Mouse (Mus musculus): ENCODE measurements at regions not wholly inside any gene's neighbourhood (a gene's known extent, or its start where the extent isn't known, plus 50 kb on each side); places are given as distances from the start of the nearest gene placed in this dataset.

DNA sequence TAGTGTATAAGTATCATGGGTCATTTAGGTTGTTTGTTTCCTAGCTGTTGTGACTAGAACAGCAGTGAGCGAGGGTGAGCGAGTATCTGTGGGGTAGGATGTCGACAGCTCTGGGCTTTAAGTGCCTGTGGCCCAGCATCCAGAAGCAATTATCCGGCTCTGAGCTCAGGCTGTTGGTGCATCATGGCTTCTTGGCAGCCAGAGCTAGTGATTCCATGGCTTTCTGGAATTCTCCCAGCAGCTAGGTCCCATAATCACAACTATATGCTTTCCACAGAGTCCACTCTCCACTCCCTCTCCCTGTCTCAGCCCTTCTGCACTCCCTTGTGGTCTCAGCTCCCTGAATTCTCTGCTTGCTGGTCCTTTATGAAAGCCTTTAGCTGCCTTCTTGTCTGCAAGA lies 271.2 kb upstream of the Eif4g2 start:
- no peak overlapping the region for H3K4me2 ChIP-seq (ENCODE audit: low read depth, low read length)
- H3K4me1 ChIP-seq (replicated peaks; ENCODE audit: control insufficient read depth, insufficient read depth, low read length): no peaks in the 10 kb centered on the region
- ATAC-seq (ENCODE audit: low read depth): no peak
- no peak overlapping the region for H3K4me3 ChIP-seq (ENCODE audit: low read length)
- no peaks in the 10 kb centered on the region for H3K27me3 ChIP-seq (ENCODE audit: control insufficient read depth, insufficient read depth, low read depth, low read length)
- H3K36me3 ChIP-seq (ENCODE audit: control insufficient read depth, insufficient read depth, low read length): no peaks in the 10 kb centered on the region
- H3K9ac ChIP-seq (ENCODE audit: low read length): no peak overlapping the region
- no peak overlapping the region for H3K27ac ChIP-seq (ENCODE audit: low read length)
- WGBS: 73% methylated on average over 4 of the region's 4 CpGs
- no peaks in the 10 kb centered on the region for H3K9me3 ChIP-seq (ENCODE audit: control insufficient read depth, low read length)

DNA sequence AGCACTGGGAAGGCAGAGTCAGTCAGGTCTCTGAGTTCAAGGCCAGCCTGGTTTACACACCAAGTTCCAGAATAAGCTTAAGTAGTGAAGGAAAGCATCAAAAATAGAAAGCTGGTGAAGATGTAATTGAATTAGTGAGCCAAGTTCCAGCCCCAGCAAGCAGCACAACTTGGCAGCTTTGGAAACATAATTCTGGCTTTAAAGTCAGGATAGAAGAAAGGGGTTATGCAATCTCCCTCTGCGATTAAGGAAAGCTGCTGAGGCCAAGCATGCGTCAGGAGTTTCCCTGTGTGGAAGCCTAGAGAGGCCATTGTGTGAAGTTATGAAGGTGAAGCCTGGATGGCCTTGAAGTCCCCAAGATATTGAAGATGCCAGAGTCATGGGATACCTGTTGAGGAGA lies 269.3 kb upstream of the Eif4g2 start:
- Histone ChIP-seq H3K4me3 (ENCODE audit: low read length) (no peak overlapping the region), H3K9ac (ENCODE audit: low read length) (no peak overlapping the region), H3K27me3 (ENCODE audit: control insufficient read depth, insufficient read depth, low read depth, low read length) (no peaks in the 10 kb centered on the region), H3K4me1 (replicated peaks; ENCODE audit: control insufficient read depth, insufficient read depth, low read length) (no peaks in the 10 kb centered on the region), H3K9me3 (ENCODE audit: control insufficient read depth, low read length) (no peaks in the 10 kb centered on the region), H3K4me2 (ENCODE audit: low read depth, low read length) (no peak overlapping the region), H3K27ac (ENCODE audit: low read length) (no peak overlapping the region), H3K36me3 (ENCODE audit: control insufficient read depth, insufficient read depth, low read length) (no peaks in the 10 kb centered on the region)
- WGBS: 67% methylated on average over 2 of the region's 2 CpGs
- peak; percentile 56; the same call in 1 of the 2 replicates for ATAC-seq (ENCODE audit: low read depth)

DNA sequence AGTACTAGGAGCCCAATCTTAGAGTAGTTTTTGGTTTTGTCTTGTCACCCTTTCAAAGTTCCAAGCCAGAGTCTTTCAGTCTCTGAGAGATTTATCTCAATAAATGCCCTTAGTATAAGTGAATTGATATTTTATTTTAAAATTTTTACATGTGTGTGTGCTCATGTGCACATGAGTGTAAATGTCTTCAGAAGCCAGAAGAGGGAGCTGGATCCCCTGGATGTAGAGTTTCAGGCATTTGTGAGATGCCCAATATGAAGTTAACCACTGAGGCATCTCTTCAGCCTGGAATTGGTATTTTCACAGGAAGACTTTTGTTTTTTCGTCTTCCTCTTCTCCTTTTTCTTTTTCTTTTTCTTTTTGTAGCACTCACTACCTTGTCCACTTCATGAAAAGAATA lies 262.3 kb upstream of the Eif4g2 start:
- H3K27ac ChIP-seq (ENCODE audit: low read length): no peak overlapping the region
- H3K9ac ChIP-seq (ENCODE audit: low read length): no peak overlapping the region
- WGBS: 70% methylated on average over 1 of the region's 1 CpGs
- no peak overlapping the region for H3K4me2 ChIP-seq (ENCODE audit: low read depth, low read length)
- H3K9me3 ChIP-seq (ENCODE audit: control insufficient read depth, low read length): no peaks in the 10 kb centered on the region
- H3K36me3 ChIP-seq (ENCODE audit: control insufficient read depth, insufficient read depth, low read length): no peaks in the 10 kb centered on the region
- no peaks in the 10 kb centered on the region for H3K4me1 ChIP-seq (replicated peaks; ENCODE audit: control insufficient read depth, insufficient read depth, low read length)
- no peak overlapping the region for H3K4me3 ChIP-seq (ENCODE audit: low read length)
- ATAC-seq (ENCODE audit: low read depth): no peak
- H3K27me3 ChIP-seq (ENCODE audit: control insufficient read depth, insufficient read depth, low read depth, low read length): no peaks in the 10 kb centered on the region

DNA sequence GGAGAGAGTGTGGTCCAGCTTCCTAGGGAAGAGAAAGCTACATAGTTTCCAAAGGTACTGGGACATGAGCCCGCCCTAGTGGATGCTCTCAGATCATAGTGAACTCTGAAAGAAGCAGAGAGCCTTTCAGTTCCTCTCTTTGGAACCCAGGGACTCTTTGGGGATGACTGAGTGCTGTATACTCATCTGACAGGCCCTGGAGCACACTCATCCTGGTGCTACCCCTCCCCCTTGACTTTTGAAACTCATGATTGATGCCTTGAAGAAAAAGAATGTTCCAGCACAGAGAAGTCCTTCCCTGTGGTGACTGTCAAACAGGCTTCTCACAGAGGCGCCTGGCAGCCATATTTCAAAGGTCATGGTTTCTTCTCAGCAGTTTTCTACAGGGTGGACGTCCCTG lies 254.2 kb upstream of the Eif4g2 start:
- Histone ChIP-seq H3K4me1 (replicated peaks; ENCODE audit: control insufficient read depth, insufficient read depth, low read length) (no peaks in the 10 kb centered on the region), H3K4me3 (ENCODE audit: low read length) (no peak overlapping the region), H3K36me3 (ENCODE audit: control insufficient read depth, insufficient read depth, low read length) (no peaks in the 10 kb centered on the region), H3K4me2 (ENCODE audit: low read depth, low read length) (no peak overlapping the region), H3K27ac (ENCODE audit: low read length) (no peak overlapping the region), H3K9ac (ENCODE audit: low read length) (no peak overlapping the region), H3K9me3 (ENCODE audit: control insufficient read depth, low read length) (no peaks in the 10 kb centered on the region), H3K27me3 (ENCODE audit: control insufficient read depth, insufficient read depth, low read depth, low read length) (no peaks in the 10 kb centered on the region)
- WGBS: 49% methylated on average over 3 of the region's 3 CpGs
- no peak for ATAC-seq (ENCODE audit: low read depth)

DNA sequence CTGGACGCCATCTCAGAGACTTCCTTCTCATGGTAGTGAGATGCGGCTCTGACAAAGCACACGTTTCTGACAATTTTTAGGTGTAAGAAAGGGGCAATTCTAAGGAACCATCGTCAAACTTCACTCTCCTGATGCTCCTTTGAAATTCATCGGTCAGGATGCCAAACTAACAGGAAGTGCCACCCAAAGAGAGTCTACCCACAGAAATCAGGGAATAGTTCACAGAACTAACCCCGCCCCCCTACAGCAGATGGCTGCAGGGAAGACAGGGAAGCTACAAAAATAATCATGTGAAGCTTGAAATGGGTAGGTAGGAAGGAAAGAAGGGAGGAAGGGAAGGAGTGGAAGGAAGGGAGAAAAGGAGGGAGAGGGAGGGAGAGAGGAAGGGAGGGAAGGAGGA lies 240.1 kb upstream of the Eif4g2 start:
- H3K4me2 ChIP-seq (ENCODE audit: low read depth, low read length): no peak overlapping the region
- no peak overlapping the region for H3K4me3 ChIP-seq (ENCODE audit: low read length)
- no peaks in the 10 kb centered on the region for H3K27me3 ChIP-seq (ENCODE audit: control insufficient read depth, insufficient read depth, low read depth, low read length)
- H3K9me3 ChIP-seq (ENCODE audit: control insufficient read depth, low read length): no peaks in the 10 kb centered on the region
- 68% methylated on average over 6 of the region's 6 CpGs for WGBS
- H3K4me1 ChIP-seq (replicated peaks; ENCODE audit: control insufficient read depth, insufficient read depth, low read length): no peaks in the 10 kb centered on the region
- no peak overlapping the region for H3K27ac ChIP-seq (ENCODE audit: low read length)
- H3K36me3 ChIP-seq (ENCODE audit: control insufficient read depth, insufficient read depth, low read length): no peaks in the 10 kb centered on the region
- H3K9ac ChIP-seq (ENCODE audit: low read length): no peak overlapping the region
- ATAC-seq (ENCODE audit: low read depth): no peak

DNA sequence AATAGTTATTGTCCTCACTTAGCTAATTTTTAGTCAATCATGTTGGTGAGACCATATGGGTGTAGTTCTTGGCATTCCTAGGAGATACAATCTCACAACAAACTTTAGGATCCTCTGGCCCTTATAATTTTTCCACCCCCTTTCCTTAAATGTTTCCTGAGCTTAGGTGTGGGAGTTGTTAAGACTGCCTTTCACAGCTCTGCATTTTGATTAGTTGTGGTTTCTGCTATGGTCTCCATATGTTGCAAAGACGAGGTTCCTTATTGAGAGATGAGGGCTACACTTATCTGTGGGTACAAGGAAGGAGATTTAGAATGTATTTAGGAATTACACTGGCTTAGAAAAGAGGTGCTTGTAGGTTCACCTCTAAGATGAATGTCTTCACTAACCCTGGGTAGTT lies 237.1 kb upstream of the Eif4g2 start:
- Histone ChIP-seq H3K4me2 (ENCODE audit: low read depth, low read length) (no peak overlapping the region), H3K9me3 (ENCODE audit: control insufficient read depth, low read length) (no peaks in the 10 kb centered on the region), H3K36me3 (ENCODE audit: control insufficient read depth, insufficient read depth, low read length) (no peaks in the 10 kb centered on the region), H3K9ac (ENCODE audit: low read length) (no peak overlapping the region), H3K27ac (ENCODE audit: low read length) (no peak overlapping the region), H3K4me3 (ENCODE audit: low read length) (no peak overlapping the region), H3K4me1 (replicated peaks; ENCODE audit: control insufficient read depth, insufficient read depth, low read length) (no peaks in the 10 kb centered on the region), H3K27me3 (ENCODE audit: control insufficient read depth, insufficient read depth, low read depth, low read length) (no peaks in the 10 kb centered on the region)
- 60% methylated on average over 1 of the region's 1 CpGs for WGBS
- no peak for ATAC-seq (ENCODE audit: low read depth)

DNA sequence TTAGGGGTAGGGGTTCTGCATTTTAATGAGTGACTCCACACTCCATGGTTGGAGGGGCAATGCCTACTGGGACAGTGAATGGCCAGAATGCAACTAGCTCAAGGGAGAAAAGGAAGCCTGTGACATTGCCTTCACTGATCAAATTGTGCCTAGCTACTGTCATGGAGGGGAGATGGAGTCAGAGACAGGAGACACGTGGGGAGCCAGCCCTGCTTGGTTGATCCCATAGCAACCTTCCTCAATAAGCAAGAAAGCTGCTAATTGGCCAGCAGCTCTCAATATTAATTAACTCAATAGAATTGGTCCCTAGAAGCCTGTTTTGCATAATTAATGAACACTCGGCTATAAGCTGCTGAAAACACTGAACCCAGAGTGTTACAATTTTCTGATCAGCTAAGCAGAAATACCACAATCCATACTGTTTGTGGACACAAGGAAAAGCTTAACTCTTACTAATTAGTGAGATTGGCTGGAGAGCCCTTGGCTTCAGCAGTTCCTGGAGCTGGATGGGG lies 233.7 kb upstream of the Eif4g2 start:
- no peaks in the 10 kb centered on the region for H3K4me1 ChIP-seq (replicated peaks; ENCODE audit: control insufficient read depth, insufficient read depth, low read length)
- no peaks in the 10 kb centered on the region for H3K36me3 ChIP-seq (ENCODE audit: control insufficient read depth, insufficient read depth, low read length)
- no peak overlapping the region for H3K4me3 ChIP-seq (ENCODE audit: low read length)
- no peak overlapping the region for H3K4me2 ChIP-seq (ENCODE audit: low read depth, low read length)
- H3K9me3 ChIP-seq (ENCODE audit: control insufficient read depth, low read length): 0 out of 2 replicates have a peak, but pooled peaks cover 3% of the 10 kb centered on the region
- no peak overlapping the region for H3K27ac ChIP-seq (ENCODE audit: low read length)
- 73% methylated on average over 2 of the region's 2 CpGs for WGBS
- no peak overlapping the region for H3K9ac ChIP-seq (ENCODE audit: low read length)
- no peaks in the 10 kb centered on the region for H3K27me3 ChIP-seq (ENCODE audit: control insufficient read depth, insufficient read depth, low read depth, low read length)
- no peak for ATAC-seq (ENCODE audit: low read depth)

DNA sequence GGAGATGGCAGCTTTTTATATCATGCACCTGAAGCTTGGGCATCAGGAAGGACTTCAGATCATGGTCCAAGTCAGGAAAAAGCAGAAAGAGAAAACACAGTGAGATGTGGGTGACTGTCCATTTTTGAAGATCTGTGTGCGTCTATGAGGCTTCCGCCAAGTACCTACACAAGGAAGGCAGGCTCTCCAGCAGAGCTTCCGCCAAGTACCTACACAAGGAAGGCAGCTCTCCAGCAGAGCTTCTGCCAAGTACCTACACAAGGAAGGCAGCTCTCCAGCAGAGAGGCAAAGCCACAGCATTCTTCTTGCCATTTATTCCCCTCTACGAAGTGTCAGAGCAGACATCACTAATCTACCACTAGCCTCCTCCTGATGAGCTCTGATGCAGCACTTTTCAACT lies 231.1 kb upstream of the Eif4g2 start:
- Histone ChIP-seq H3K27me3 (ENCODE audit: control insufficient read depth, insufficient read depth, low read depth, low read length) (no peaks in the 10 kb centered on the region), H3K4me3 (ENCODE audit: low read length) (no peak overlapping the region), H3K9me3 (ENCODE audit: control insufficient read depth, low read length) (0 out of 2 replicates have a peak, but pooled peaks cover 5% of the 10 kb centered on the region), H3K36me3 (ENCODE audit: control insufficient read depth, insufficient read depth, low read length) (no peaks in the 10 kb centered on the region), H3K27ac (ENCODE audit: low read length) (no peak overlapping the region), H3K4me2 (ENCODE audit: low read depth, low read length) (no peak overlapping the region), H3K4me1 (replicated peaks; ENCODE audit: control insufficient read depth, insufficient read depth, low read length) (no peaks in the 10 kb centered on the region), H3K9ac (ENCODE audit: low read length) (no peak overlapping the region)
- ATAC-seq (ENCODE audit: low read depth): no peak
- WGBS: 89% methylated on average over 4 of the region's 4 CpGs

DNA sequence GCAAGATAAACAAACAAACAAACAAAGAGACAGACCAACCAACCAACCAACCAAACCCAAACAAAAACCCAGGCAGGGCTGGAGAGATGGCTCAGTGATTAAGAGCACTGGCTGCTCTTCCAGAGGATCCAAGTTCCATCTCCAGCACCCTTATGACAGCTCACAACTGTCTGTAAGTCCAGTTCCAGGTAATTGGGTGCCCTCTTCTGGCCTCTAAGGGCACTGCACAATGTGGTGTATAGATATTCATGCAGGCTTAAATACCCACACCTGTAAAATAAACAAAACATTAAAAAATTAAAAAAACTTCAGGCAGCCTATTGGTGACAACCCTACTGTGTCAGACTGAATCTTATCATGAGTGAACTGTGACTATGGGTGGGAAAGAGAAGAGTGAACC lies 222.4 kb upstream of the Eif4g2 start:
- no peak overlapping the region for H3K4me3 ChIP-seq (ENCODE audit: low read length)
- H3K4me1 ChIP-seq (replicated peaks; ENCODE audit: control insufficient read depth, insufficient read depth, low read length): no peaks in the 10 kb centered on the region
- H3K36me3 ChIP-seq (ENCODE audit: control insufficient read depth, insufficient read depth, low read length): no peaks in the 10 kb centered on the region
- ATAC-seq (ENCODE audit: low read depth): no peak
- no peaks in the 10 kb centered on the region for H3K27me3 ChIP-seq (ENCODE audit: control insufficient read depth, insufficient read depth, low read depth, low read length)
- H3K27ac ChIP-seq (ENCODE audit: low read length): no peak overlapping the region
- no peaks in the 10 kb centered on the region; the same call in 1 of the 2 replicates for H3K9me3 ChIP-seq (ENCODE audit: control insufficient read depth, low read length)
- no peak overlapping the region for H3K9ac ChIP-seq (ENCODE audit: low read length)
- no peak overlapping the region for H3K4me2 ChIP-seq (ENCODE audit: low read depth, low read length)

DNA sequence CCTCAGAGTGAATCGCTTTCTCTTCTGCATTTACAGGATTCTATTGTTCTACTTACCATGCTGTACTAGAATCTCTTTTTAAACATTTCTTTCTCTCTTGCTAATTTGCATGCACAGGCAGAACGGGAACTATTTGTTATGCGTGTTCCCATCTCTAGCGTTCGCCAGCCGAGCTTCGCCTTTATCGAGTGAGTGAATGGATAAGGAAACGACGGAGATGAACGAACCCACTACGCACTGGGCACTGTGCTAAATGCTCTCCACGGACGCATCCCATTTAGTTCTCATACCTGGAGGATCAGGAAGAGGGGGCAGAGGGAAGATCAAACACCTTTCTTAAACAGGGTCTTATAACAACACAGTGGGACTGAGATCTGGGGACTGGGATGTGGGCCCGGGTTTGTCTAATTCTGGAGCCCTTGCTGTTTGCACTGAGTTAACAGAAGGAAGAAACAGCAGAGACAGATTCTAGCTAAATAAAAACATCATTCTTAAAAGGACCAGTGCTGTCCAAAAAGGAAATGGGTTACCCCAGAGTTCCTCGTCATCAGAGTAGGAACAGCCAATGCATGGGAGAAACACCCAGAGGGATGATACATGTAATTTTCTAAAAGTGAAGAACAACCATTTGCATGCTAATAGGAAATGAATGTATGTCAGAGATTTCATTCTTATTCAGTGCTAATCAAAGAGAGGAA lies 219.1 kb upstream of the Eif4g2 start:
- Histone ChIP-seq H3K9me3 (ENCODE audit: control insufficient read depth, low read length) (no peaks in the 10 kb centered on the region), H3K27me3 (ENCODE audit: control insufficient read depth, insufficient read depth, low read depth, low read length) (no peaks in the 10 kb centered on the region), H3K27ac (ENCODE audit: low read length) (no peak overlapping the region), H3K36me3 (ENCODE audit: control insufficient read depth, insufficient read depth, low read length) (no peaks in the 10 kb centered on the region), H3K4me2 (ENCODE audit: low read depth, low read length) (no peak overlapping the region), H3K9ac (ENCODE audit: low read length) (no peak overlapping the region), H3K4me1 (replicated peaks; ENCODE audit: control insufficient read depth, insufficient read depth, low read length) (no peaks in the 10 kb centered on the region), H3K4me3 (ENCODE audit: low read length) (no peak overlapping the region)
- no peak for ATAC-seq (ENCODE audit: low read depth)
- WGBS: 78% methylated on average over 16 of the region's 16 CpGs
